Mouse (Mus musculus): ENCODE data around the gene Nup160. TPM values are rescaled to one million over a fixed set of nuclear protein-coding genes. Genes with fewer than 3 reads are reported as not detected.

Gene Nup160
- total and polyA plus RNA-seq, 2 experiments from 2014 or later, result 13.5 to 13.7 TPM

DNA sequence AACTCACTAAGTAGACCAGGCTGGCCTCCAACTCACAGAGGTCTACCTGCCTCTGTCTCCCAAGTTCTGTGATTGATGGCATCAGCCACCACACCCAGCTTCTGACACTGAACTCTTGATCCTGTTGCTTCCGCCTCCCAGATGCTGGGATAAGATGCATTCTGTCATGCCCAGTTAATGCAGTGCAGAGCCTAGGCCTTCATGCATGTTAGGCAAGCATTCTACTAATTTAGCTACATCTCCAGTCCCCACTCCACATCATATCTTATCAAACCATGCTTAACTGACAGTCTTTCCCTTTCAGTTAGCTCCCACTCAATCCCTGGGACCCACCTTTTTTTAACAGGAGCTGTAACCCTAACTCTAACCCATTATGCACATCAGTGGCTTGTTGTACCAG, 16.1 kb upstream of the Nup160 start:
- Histone ChIP-seq H3K27me3 (ENCODE audit: insufficient read depth, low read length) (no peaks in the 10 kb centered on the region), H3K4me1 (ENCODE audit: insufficient read depth, low read length) (no peaks in the 10 kb centered on the region), H3K27ac (no peak overlapping the region), H3K9ac (replicated peaks; ENCODE audit: low read length) (no peak overlapping the region), H3K9me3 (ENCODE audit: low read length) (no peaks in the 10 kb centered on the region), H3K4me3 (ENCODE audit: low read length) (no peak overlapping the region), H3K36me3 (ENCODE audit: insufficient read depth, low read length) (no peaks in the 10 kb centered on the region), H3K4me2 (ENCODE audit: low read depth, low read length) (no peak overlapping the region)
- no peak for DNase-seq (ENCODE audit: low spot score)
- WGBS, result 88% methylated on average over 1 of the region's 1 CpGs
- no peak for ATAC-seq
- no peak for TF ChIP-seq CTCF (IDR thresholded peaks at IDR 0.05; ENCODE audit: low read depth)

DNA sequence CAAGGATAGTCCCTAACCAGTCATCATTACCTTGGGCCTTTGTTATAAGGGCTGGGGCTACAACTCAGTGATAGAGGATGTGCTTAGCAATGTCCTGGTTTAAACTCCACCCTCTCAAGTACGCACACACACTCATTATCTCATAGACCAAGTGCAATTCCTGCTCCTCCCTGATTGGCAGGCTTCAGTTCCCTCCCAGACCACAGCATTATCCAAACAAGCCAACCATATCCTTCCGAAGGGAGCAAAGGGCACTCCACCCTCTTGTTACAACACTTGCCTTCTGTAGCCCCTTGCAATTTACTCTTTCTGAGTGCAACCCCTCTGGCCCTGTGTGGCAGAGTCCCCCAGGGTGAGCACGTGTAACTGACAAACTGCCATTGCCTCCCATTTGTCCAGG, 15.6 kb upstream of the Nup160 start:
- no peaks in the 10 kb centered on the region for H3K36me3 ChIP-seq (ENCODE audit: insufficient read depth, low read length)
- no peak for DNase-seq (ENCODE audit: low spot score)
- no peak overlapping the region for H3K4me2 ChIP-seq (ENCODE audit: low read depth, low read length)
- no peak overlapping the region for H3K27ac ChIP-seq
- WGBS, result 58% methylated on average over 3 of the region's 3 CpGs
- H3K4me3 ChIP-seq (ENCODE audit: low read length), result no peak overlapping the region
- no peaks in the 10 kb centered on the region for H3K4me1 ChIP-seq (ENCODE audit: insufficient read depth, low read length)
- ATAC-seq, result no peak
- no peak for TF ChIP-seq CTCF (IDR thresholded peaks at IDR 0.05; ENCODE audit: low read depth)
- H3K9ac ChIP-seq (replicated peaks; ENCODE audit: low read length), result no peak overlapping the region
- H3K9me3 ChIP-seq (ENCODE audit: low read length), result no peaks in the 10 kb centered on the region
- H3K27me3 ChIP-seq (ENCODE audit: insufficient read depth, low read length), result no peaks in the 10 kb centered on the region

DNA sequence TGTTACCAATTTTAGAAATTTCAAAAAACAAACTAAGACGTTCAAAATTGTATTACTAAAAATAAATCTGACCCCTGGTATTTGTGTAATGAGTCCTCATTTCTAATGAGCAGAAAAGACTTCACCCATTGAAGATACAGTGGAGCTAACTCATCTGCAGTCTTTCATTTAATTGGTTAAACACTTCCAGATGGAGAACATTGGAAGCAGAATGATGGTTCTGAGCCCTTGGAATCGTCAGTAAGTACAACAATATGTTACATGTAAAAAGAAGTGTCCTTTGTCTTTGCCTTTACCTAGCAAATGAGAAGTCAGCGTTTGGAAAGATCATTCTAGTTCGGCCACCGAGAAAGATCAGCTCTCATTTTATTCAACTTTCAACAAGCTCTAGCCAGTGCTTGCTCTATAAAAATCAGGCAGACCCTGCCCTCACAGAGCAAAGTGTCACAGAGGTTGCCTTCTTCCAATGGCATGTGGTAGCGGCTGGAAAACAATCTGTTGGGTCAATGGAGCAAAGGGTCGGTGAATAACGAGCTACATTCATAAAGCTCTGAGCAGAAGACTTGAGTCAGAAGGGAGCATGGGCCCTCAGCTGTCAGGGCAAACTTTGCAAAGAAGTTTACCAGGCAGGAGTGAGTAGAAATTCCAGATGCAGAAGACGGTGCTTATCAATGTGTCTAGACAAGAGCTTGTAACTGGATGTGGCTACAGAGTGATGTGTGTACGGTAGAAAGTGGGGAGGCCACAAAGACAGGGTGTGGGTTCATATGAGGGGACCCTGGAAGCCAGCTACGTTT, 10.2 kb upstream of the Nup160 start:
- H3K27me3 ChIP-seq (ENCODE audit: insufficient read depth, low read length), result no peaks in the 10 kb centered on the region
- H3K4me2 ChIP-seq (ENCODE audit: low read depth, low read length), result no peak overlapping the region
- H3K9me3 ChIP-seq (ENCODE audit: low read length), result no peaks in the 10 kb centered on the region
- ATAC-seq (no peak), DNase-seq (ENCODE audit: low spot score) (no peak)
- no peak overlapping the region for H3K27ac ChIP-seq
- TF ChIP-seq CTCF (IDR thresholded peaks at IDR 0.05; ENCODE audit: low read depth), result no peak
- H3K4me3 ChIP-seq (ENCODE audit: low read length), result no peak overlapping the region
- no peak overlapping the region for H3K9ac ChIP-seq (replicated peaks; ENCODE audit: low read length)
- H3K36me3 ChIP-seq (ENCODE audit: insufficient read depth, low read length), result no peaks in the 10 kb centered on the region
- H3K4me1 ChIP-seq (ENCODE audit: insufficient read depth, low read length), result no peaks in the 10 kb centered on the region
- 59% methylated on average over 11 of the region's 11 CpGs for WGBS

DNA sequence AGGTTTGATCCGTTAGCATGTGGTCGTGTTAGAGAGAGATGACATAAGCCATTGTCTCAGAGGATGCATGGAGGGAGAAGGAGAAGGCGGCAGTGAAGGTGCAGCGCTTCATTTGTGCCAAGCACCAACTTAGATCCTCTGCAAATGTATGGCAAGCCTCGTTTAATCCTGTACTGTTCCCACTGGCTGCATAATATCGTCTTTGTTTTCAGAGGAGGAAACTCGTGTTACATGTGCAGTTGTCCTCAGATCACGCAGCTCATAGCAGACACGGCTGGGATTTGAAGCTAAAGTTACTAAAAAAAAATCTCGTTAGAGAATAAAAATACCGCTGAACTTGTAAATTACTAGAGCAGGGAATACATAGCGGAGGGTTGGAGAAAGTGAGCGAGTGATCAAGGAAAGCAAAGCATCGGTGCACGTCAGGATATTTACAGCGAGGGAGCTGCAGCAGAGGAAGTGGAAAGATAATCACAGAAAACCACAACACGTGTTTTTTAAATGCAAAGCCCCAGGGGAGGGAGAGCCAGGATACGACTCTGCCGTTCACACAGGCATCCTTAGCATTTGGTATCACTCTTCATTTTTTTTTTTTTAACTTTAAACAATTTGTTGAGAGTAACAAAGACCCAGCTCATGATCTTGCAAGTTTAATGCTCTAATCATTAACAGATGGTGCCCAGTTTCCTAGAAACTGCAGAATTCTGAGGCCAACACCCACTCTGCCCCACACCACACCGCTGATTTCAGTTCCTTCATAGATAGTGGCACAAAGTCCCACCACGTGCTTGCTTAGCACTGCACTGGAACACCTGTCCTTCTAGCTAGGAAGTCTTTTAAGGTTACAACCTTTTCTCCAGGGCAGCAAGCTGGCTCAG, 9.4 kb upstream of the Nup160 start:
- Histone ChIP-seq H3K4me1 (ENCODE audit: insufficient read depth, low read length) (no peaks in the 10 kb centered on the region), H3K27ac (no peak overlapping the region), H3K9ac (replicated peaks; ENCODE audit: low read length) (no peak overlapping the region), H3K4me2 (ENCODE audit: low read depth, low read length) (peak overlapping the region; percentile 39; the same call in 1 of the 2 replicates), H3K27me3 (ENCODE audit: insufficient read depth, low read length) (no peaks in the 10 kb centered on the region), H3K36me3 (ENCODE audit: insufficient read depth, low read length) (no peaks in the 10 kb centered on the region), H3K9me3 (ENCODE audit: low read length) (no peaks in the 10 kb centered on the region), H3K4me3 (ENCODE audit: low read length) (no peak overlapping the region; the same call in 1 of the 2 replicates)
- no peak for ATAC-seq
- DNase-seq (ENCODE audit: low spot score), result peak; percentile 11
- TF ChIP-seq CTCF (IDR thresholded peaks at IDR 0.05; ENCODE audit: low read depth), result no peak
- WGBS, result 45% methylated on average over 21 of the region's 21 CpGs

DNA sequence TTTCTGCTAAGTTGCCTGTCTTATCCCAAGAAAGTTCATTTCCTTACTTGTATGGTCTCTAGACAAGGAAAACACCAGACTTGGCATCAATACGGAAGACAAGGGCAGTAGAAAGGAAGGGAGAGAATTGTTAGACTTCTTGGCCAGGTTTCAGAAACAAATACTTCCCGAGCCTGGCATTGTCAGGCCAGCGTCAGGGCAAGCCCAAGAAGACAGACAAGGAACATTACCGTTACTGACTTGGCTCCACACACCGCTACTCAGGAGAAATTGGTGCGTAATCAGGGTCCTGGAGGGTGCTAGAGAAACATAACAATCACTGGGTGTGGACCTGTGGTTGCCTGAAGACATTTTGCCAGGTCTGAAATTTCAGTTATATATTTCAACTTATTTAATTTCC, 6.7 kb upstream of the Nup160 start:
- ATAC-seq, result no peak
- TF ChIP-seq CTCF (IDR thresholded peaks at IDR 0.05; ENCODE audit: low read depth), result no peak
- Histone ChIP-seq H3K4me2 (ENCODE audit: low read depth, low read length) (no peak overlapping the region), H3K4me3 (ENCODE audit: low read length) (no peak overlapping the region), H3K27me3 (ENCODE audit: insufficient read depth, low read length) (no peaks in the 10 kb centered on the region), H3K9me3 (ENCODE audit: low read length) (no peaks in the 10 kb centered on the region), H3K36me3 (ENCODE audit: insufficient read depth, low read length) (no peaks in the 10 kb centered on the region), H3K9ac (replicated peaks; ENCODE audit: low read length) (no peak overlapping the region), H3K4me1 (ENCODE audit: insufficient read depth, low read length) (no peaks in the 10 kb centered on the region), H3K27ac (no peak overlapping the region)
- WGBS, result 66% methylated on average over 6 of the region's 6 CpGs
- DNase-seq (ENCODE audit: low spot score), result no peak

DNA sequence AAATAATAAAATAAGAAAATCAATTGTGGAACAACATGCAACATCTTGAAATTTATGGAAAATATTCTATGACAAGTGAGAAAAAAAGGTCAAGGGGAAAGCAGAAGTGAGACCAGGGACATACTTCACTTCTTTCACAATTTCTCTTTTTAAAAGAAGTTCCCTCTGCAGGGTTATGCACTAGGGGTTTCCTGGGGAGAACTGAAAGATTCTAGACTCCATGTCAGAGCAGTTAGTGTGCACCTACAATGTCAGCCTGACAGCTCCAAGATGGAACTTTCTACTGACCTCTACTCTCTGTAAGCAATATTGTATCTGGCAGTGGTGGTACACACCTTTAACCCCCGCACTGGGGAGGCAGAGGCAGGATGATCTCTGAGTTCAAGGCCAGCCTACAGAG, 3.7 kb upstream of the Nup160 start:
- WGBS, result 97% methylated on average over 1 of the region's 1 CpGs

More for the DNA sequence above, 3.7 kb upstream of the Nup160 start:
- H3K9me3 ChIP-seq (ENCODE audit: low read length), result no peaks in the 10 kb centered on the region
- H3K4me1 ChIP-seq (ENCODE audit: insufficient read depth, low read length), result 0 out of 2 replicates have a peak, but pooled peaks cover 1% of the 10 kb centered on the region
- DNase-seq (ENCODE audit: low spot score) (no peak), ATAC-seq (no peak)
- no peaks in the 10 kb centered on the region for H3K36me3 ChIP-seq (ENCODE audit: insufficient read depth, low read length)
- no peak overlapping the region for H3K9ac ChIP-seq (replicated peaks; ENCODE audit: low read length)
- no peak for TF ChIP-seq CTCF (IDR thresholded peaks at IDR 0.05; ENCODE audit: low read depth)
- H3K4me2 ChIP-seq (ENCODE audit: low read depth, low read length), result no peak overlapping the region
- no peaks in the 10 kb centered on the region for H3K27me3 ChIP-seq (ENCODE audit: insufficient read depth, low read length)
- H3K4me3 ChIP-seq (ENCODE audit: low read length), result no peak overlapping the region
- H3K27ac ChIP-seq, result no peak overlapping the region

All from hindbrain, postnatal 0 days (tissue).